Mouse (Mus musculus): ENCODE data around the gene Gm525.

- TF ChIP-seq CTCF (IDR thresholded peaks at IDR 0.05; ENCODE audit: borderline replicate concordance, extremely low read depth, insufficient read depth, insufficient read length), result no peak
- no peak for TF ChIP-seq POLR2A (IDR thresholded peaks at IDR 0.05; ENCODE audit: borderline replicate concordance, extremely low read depth, insufficient read depth, insufficient read length, poor library complexity, severe bottlenecking)
These were observed 6.3 kb upstream of the Gm525 start for GRCm38 (mm10) chr11:89067301-89067822.
